Mouse (Mus musculus) liver, adult 2 months (tissue): ENCODE measurements around the gene D430041D05Rik. TPM values are rescaled to one million over a fixed set of nuclear protein-coding genes. Genes with fewer than 3 reads are reported as not detected.

Source experiments
- DNase-seq: peaks from one replicate; pipeline ENCODE4 v3.0.0-alpha.2; 2011; ENCODE audit warnings: low read depth, low spot score; ENCODE audit errors: extremely low read depth
- H3K27ac ChIP-seq: fragments of 200-500 bp; replicated peaks from 2 replicates; pipeline ENCODE4 v1.5.1; 2012; ENCODE audit warnings: low read depth, mild to moderate bottlenecking, control low read depth, inconsistent platforms, low read length; ENCODE audit not compliant: insufficient read depth
- H3K27me3 ChIP-seq: fragments of 200-500 bp; 2 replicates; pipeline ENCODE4 v1.6.1; 2012; ENCODE audit warnings: mild to moderate bottlenecking, moderate library complexity, low read length, inconsistent platforms; ENCODE audit not compliant: control insufficient read depth, insufficient read depth
- H3K36me3 ChIP-seq: fragments of 200-500 bp; 2 replicates; pipeline ENCODE4 v1.6.1; 2012; ENCODE audit warnings: low read length, inconsistent platforms; ENCODE audit not compliant: control insufficient read depth, insufficient read depth
- H3K4me1 ChIP-seq: fragments of 200-500 bp; 2 replicates; pipeline ENCODE4 v1.6.1; 2011; ENCODE audit warnings: low read length; ENCODE audit not compliant: control insufficient read depth, insufficient read depth
- H3K4me3 ChIP-seq: fragments of 200-500 bp; 2 replicates; pipeline ENCODE4 v1.5.1; 2011; ENCODE audit warnings: low read depth, mild to moderate bottlenecking, control low read depth, low read length, moderate library complexity; ENCODE audit not compliant: insufficient read depth
- H3K79me2 ChIP-seq: fragments of 200-500 bp; 2 replicates; pipeline ENCODE4 v1.6.1; 2012; ENCODE audit warnings: inconsistent platforms, mild to moderate bottlenecking, low read length, moderate library complexity; ENCODE audit not compliant: control insufficient read depth, insufficient read depth
- H3K9ac ChIP-seq: fragments of 200-500 bp; 2 replicates; pipeline ENCODE4 v1.6.1; 2012; ENCODE audit warnings: low read depth, mild to moderate bottlenecking, control low read depth, inconsistent platforms, low read length
- CTCF ChIP-seq: fragments of 200-500 bp; IDR thresholded peaks from 2 replicates; pipeline ENCODE4 v1.5.1; 2011; ENCODE audit warnings: low read depth, low read length, control low read depth
- POLR2A ChIP-seq: fragments of 200-500 bp; IDR thresholded peaks from 2 replicates; pipeline ENCODE4 v1.6.1; 2011; ENCODE audit warnings: low read length, control low read depth; ENCODE audit not compliant: insufficient read depth; ENCODE audit errors: extremely low read depth
- WGBS: fragments of 180-500 bp; shearing (Covaris S2); methylation state at CpG from one replicate; pipeline ENCODE4 v1.1.7; 2018; 5-methylcytosine and 5-hydroxymethylcytosine counted together
- polyA plus RNA-seq: library from polyadenylated mRNA; depleted of rRNA; stranded (reverse); fragments of >200 nt; gene quantifications from 2 replicates; pipeline ENCODE4 v1.2.3, GENCODE M21; 2012
- total RNA-seq: library from RNA; depleted of rRNA; stranded (reverse); fragments of >200 nt; gene quantifications from 2 replicates; pipeline ENCODE4 v1.2.3, GENCODE M21; 2014

Gene D430041D05Rik
- total and polyA plus RNA-seq, 2 experiments = not detected

DNA sequence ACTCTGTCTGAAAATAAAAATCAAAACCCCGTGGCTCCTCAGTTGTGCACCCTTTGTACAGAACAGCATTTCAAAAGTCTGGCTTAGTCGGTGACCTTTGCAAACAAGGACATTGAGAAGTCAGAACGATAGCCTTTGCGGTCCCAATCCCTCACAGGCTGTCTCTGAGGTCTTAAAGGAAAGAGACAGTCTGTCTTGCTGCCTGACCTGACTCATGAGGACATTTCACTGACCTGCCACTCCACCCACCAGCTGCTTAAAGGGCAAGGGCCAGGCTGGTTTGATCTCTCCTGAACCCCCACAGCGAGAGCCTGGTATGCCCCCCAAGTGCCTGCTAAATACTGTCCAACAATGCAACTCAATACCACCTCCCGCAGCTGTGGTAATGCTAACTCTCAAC, 6.8 kb downstream of the D430041D05Rik start:
- TF ChIP-seq POLR2A = no peak
- TF ChIP-seq CTCF = no peak

DNA sequence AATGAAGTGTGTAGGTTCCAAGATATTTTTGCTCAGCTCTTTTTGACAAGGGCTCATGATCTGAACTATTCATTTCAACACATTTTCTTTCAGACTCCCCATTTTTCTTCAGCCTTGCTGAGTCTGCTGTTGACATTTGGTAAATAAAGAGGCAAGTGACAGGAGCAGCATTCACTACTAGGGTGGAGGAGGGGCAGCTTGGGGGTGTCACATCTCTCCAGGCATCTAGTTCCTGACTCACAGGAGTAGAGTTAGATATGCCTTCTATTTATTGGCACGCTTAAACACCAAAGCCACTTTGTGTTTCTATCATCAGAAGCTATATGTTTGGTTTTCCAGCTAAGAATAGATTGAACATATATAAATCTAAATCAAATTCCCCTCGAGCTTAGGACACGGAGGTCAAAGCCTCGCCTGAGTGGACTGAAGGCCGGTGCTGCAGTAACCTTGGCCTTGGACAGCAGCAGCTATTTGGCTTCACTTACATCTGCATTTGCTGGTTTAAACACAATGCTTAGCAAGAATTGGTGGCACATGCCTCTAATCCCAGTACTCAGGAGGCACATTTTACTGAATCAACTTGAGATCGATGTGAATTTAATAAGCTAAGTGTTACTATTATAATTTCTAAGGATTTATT, 12.0 kb downstream of the D430041D05Rik start:
- WGBS = 75% methylated on average over 6 of the region's 6 CpGs

More for the DNA sequence above, 6.8 kb downstream of the D430041D05Rik start:
- no peaks in the 10 kb centered on the region for H3K36me3 ChIP-seq
- no peak overlapping the region for H3K27ac ChIP-seq
- DNase-seq = no peak
- 83% methylated on average over 6 of the region's 6 CpGs for WGBS
- H3K79me2 ChIP-seq = no peaks in the 10 kb centered on the region
- no peaks in the 10 kb centered on the region for H3K4me1 ChIP-seq
- no peak overlapping the region for H3K4me3 ChIP-seq
- no peaks in the 10 kb centered on the region for H3K27me3 ChIP-seq
- H3K9ac ChIP-seq = no peak overlapping the region

DNA sequence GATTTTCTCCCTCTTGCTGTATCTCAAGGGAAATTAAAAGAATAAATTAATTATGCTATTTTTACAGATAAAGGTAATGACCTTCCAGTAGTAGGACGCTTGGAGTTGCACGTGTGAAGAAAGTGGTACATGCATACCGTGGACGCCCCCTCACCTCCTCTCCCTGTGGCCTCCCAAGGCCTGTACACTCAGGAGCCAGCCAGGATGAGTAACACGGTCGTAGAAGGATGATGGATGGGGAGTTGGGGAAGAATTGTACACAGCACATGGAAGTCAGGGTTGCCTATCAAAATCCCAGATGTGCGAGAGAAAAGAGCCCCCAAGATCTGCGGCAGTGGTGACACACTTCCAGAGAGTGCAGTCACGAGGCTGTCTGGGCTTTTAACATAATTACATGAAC, 14.9 kb downstream of the D430041D05Rik start:
- WGBS = 86% methylated on average over 9 of the region's 9 CpGs
- no peaks in the 10 kb centered on the region for H3K27me3 ChIP-seq
- H3K4me3 ChIP-seq = no peak overlapping the region

More for the DNA sequence above, 12.0 kb downstream of the D430041D05Rik start:
- H3K36me3 ChIP-seq = no peaks in the 10 kb centered on the region
- H3K4me1 ChIP-seq = no peaks in the 10 kb centered on the region
- no peaks in the 10 kb centered on the region for H3K79me2 ChIP-seq
- H3K27me3 ChIP-seq = no peaks in the 10 kb centered on the region
- TF ChIP-seq CTCF (no peak), POLR2A (no peak)
- H3K9ac ChIP-seq = no peak overlapping the region
- no peak for DNase-seq
- H3K4me3 ChIP-seq = no peak overlapping the region
- no peak overlapping the region for H3K27ac ChIP-seq

DNA sequence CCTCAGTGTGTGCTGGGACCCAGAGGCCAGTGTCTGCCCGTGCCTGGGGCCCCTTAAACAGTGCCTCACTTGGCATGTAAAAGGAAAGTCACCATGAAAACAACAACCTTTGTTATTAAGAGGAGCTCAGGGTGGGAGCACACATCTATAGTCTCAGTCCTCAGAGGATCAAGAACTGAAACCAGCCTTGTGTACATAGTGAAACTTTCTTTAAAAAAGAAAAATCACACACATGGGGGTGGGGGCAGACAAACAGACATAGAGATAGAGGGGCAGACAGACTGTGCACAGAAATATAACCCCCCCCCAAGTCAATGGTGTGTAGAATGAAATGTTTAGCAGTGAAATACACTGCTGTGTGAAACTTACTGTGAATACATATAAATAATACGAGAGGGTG, 16.0 kb downstream of the D430041D05Rik start:
- no peaks in the 10 kb centered on the region for H3K27me3 ChIP-seq
- no peaks in the 10 kb centered on the region for H3K36me3 ChIP-seq
- H3K27ac ChIP-seq = no peak overlapping the region
- no peaks in the 10 kb centered on the region for H3K4me1 ChIP-seq
- no peak overlapping the region for H3K9ac ChIP-seq
- WGBS = 69% methylated on average over 2 of the region's 2 CpGs
- TF ChIP-seq POLR2A (no peak), CTCF (no peak)
- no peak for DNase-seq
- H3K4me3 ChIP-seq = no peak overlapping the region
- no peaks in the 10 kb centered on the region for H3K79me2 ChIP-seq

More for the DNA sequence above, 14.9 kb downstream of the D430041D05Rik start:
- Histone ChIP-seq H3K79me2 (no peaks in the 10 kb centered on the region), H3K36me3 (no peaks in the 10 kb centered on the region), H3K27ac (no peak overlapping the region), H3K4me1 (no peaks in the 10 kb centered on the region), H3K9ac (no peak overlapping the region)
- no peak for DNase-seq
- no peak for TF ChIP-seq POLR2A
- TF ChIP-seq CTCF = no peak

DNA sequence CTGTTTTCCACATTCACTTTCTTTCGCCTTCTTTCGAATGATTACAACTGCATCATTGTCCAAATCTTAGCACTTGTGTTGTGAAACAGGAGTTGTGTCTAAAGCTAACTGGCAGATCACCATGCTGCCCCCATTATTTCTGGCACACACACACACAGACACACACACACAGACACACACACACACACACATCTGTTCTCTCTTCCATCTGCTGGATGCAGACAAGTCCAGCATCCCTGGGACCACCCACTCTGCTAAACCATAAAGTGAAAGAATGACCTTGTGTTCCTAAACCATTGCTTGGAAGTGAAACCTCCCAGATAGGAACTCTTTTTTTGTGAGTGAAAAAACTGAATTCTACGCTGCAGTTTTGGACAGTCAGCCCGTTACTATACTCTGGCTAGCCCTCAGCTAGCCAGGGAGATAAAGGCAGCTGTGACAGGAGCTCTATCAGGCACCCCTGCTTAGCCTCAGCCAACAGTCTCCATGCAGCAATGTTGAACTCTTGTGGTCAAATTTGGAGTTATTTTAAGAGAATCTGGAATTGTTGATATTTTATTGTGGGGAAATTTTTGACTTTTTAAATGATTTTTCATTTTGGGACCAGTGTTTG, 18.0 kb downstream of the D430041D05Rik start:
- H3K4me1 ChIP-seq = no peaks in the 10 kb centered on the region
- no peak for DNase-seq
- no peak overlapping the region for H3K4me3 ChIP-seq
- WGBS = 82% methylated on average over 4 of the region's 4 CpGs
- H3K36me3 ChIP-seq = no peaks in the 10 kb centered on the region
- no peak for TF ChIP-seq POLR2A
- no peak for TF ChIP-seq CTCF
- no peaks in the 10 kb centered on the region for H3K27me3 ChIP-seq
- no peak overlapping the region for H3K27ac ChIP-seq
- H3K9ac ChIP-seq = no peak overlapping the region
- no peaks in the 10 kb centered on the region for H3K79me2 ChIP-seq

DNA sequence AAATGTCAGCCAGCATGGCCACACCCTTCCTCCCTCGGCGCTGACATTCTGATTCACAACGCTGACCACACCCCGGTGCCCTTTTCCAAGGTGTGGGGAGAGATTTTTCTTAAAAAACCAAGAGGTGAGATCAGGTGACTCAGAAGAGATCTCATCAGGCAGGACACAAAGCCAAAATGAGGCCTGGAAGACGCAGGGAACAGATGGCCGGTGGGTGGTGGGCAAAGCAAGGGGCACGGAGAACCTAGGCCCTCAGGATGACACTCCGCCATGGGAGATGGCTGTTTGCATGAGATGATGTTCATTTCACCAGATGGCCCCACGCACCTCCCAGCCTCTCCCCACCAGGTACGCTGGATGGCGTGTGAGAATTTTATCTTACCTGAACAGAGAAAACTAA, 21.6 kb downstream of the D430041D05Rik start:
- no peak for DNase-seq
- Histone ChIP-seq H3K27ac (no peak overlapping the region), H3K79me2 (no peaks in the 10 kb centered on the region), H3K36me3 (no peaks in the 10 kb centered on the region), H3K4me1 (no peaks in the 10 kb centered on the region), H3K27me3 (no peaks in the 10 kb centered on the region), H3K4me3 (no peak overlapping the region), H3K9ac (no peak overlapping the region)
- 87% methylated on average over 11 of the region's 11 CpGs for WGBS
- TF ChIP-seq POLR2A (no peak), CTCF (no peak)
